Mouse (Mus musculus): ENCODE measurements around the gene St8sia1. TPM values are rescaled to one million over a fixed set of nuclear protein-coding genes. Genes with fewer than 3 reads are reported as not detected.
A peak's percentile ranks its signal among the peaks of the same experiment; 100 is the strongest.

The St8sia1 gene
- polyA plus RNA-seq, 1 experiment from 2014 or later, result 1.6 TPM

DNA sequence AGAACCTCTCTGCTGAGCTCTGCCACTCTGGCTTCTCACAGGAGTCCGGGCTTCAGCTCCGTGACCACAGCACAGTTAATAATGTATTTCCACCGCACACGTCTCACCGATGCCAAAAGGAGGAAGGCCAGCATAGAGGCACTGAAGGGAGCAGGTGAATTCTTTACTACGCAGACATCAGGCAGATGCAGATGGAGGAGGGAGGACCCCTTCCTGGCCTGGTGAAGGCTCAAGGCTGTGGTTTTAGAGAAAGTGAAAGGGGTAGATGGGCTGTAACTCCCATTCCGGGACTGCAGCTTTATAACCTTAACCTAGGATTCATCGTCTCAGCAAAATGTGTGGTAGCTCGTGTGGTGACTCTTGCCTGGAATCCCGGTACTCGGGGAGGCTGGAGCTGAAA is 13.9 kb downstream of the St8sia1 start:
- Histone ChIP-seq H3K9ac (no peak overlapping the region), H3K27ac (no peak overlapping the region), H3K4me1 (replicated peaks) (no peaks in the 10 kb centered on the region), H3K36me3 (no peaks in the 10 kb centered on the region), H3K9me3 (no peaks in the 10 kb centered on the region), H3K27me3 (replicated peaks) (no peaks in the 10 kb centered on the region), H3K4me2 (replicated peaks) (no peak overlapping the region), H3K4me3 (replicated peaks) (no peak overlapping the region)
- ATAC-seq, result no peak
- WGBS, result 78% methylated on average over 11 of the region's 11 CpGs

- Histone ChIP-seq H3K9me3 (no peaks in the 10 kb centered on the region), H3K4me1 (replicated peaks) (no peaks in the 10 kb centered on the region), H3K36me3 (no peaks in the 10 kb centered on the region), H3K27ac (no peak overlapping the region), H3K27me3 (replicated peaks) (no peaks in the 10 kb centered on the region), H3K9ac (no peak overlapping the region), H3K4me2 (replicated peaks) (no peak overlapping the region), H3K4me3 (replicated peaks) (no peak overlapping the region)
- no peak for ATAC-seq
- WGBS, result 74% methylated on average over 5 of the region's 5 CpGs
Measured at GRCm38 (mm10) chr6:142948955-142949357, 15.3 kb downstream of the St8sia1 start.

DNA sequence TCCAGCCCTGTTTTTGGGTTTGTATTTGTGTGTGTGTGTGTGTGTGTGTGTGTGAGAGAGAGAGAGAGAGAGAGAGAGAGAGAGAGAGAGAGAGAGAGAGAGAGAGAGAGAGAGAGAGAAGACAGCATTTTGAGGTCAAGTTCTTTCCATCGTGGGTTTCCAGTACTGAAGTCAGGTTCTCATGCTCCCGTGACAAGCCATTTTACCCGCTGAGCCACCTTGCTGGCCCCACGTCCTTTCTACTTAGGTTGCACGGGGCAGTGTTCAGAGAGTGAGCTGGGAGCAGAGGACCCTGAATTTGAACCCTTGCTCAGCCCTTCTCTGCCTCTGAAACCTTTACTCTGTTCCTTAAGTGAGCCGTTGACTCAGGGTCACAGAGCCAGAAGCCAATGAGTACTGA is 17.2 kb downstream of the St8sia1 start:
- 83% methylated on average over 6 of the region's 6 CpGs for WGBS
- no peak overlapping the region for H3K27ac ChIP-seq
- no peaks in the 10 kb centered on the region for H3K27me3 ChIP-seq (replicated peaks)
- H3K9ac ChIP-seq, result no peak overlapping the region
- H3K36me3 ChIP-seq, result no peaks in the 10 kb centered on the region
- no peaks in the 10 kb centered on the region for H3K9me3 ChIP-seq
- H3K4me2 ChIP-seq (replicated peaks), result no peak overlapping the region
- H3K4me1 ChIP-seq (replicated peaks), result no peaks in the 10 kb centered on the region
- ATAC-seq, result no peak
- no peak overlapping the region for H3K4me3 ChIP-seq (replicated peaks)

DNA sequence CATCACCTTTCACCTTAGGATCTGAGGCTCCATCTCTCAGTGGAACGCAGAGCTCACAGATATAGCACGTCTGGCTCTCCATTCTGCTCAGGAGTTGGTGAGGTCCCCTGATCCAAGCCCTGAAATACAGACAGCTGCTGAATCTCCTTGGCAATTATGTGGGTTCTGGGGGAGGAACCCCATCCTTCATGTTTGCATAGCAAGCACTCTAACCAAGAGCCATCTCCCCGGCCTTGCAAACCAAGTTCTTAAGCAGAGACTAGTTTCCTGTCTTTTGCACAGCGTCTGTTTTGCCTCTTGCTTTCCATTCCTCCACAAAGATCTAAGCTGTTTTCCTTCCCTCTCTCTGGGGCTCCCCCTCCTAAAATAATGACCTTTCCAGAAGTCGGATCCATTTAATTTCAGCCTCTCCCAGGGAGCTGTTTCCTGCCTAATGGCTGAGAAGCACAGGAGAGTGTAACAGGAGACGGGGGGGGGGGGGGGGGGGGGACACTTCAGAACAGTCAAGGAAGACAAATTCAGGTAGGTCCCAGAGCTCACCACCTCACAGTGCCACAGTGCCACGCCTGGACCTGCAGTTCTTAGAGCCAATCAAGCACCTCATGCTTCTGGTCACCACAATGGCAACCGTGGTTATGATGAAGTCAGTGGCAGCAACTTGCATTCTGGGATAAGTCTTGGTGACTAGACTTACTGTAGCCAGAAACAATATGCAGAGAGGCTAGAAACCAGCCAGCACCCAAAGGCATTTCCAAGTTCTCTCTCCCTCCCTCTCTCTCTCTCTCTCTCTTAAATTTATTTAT is 18.0 kb downstream of the St8sia1 start:
- H3K4me3 ChIP-seq (replicated peaks), result no peak overlapping the region
- no peak for ATAC-seq
- no peaks in the 10 kb centered on the region for H3K36me3 ChIP-seq
- 49% methylated on average over 8 of the region's 8 CpGs for WGBS
- H3K4me2 ChIP-seq (replicated peaks), result no peak overlapping the region
- H3K27ac ChIP-seq, result no peak overlapping the region
- no peak overlapping the region for H3K9ac ChIP-seq
- no peaks in the 10 kb centered on the region for H3K27me3 ChIP-seq (replicated peaks)
- H3K9me3 ChIP-seq, result no peaks in the 10 kb centered on the region
- no peaks in the 10 kb centered on the region for H3K4me1 ChIP-seq (replicated peaks)

DNA sequence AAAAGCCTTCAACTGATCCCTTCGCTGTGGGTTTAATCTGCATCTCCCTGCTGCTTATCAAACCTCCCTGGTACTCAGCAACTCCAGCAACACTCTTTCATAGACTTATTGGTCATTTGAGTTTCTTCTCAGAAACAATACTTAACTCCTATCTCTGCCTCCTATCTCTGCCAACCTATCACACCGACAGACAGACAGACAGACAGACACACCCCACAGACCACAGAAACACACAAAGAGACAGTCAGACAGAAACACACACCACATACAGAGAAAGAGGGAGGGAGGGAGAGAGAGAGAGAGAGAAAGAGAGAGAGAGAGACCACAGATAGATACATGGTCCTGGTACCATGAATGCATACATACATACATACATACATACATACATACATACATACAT is 18.8 kb downstream of the St8sia1 start:
- WGBS, result 76% methylated on average over 2 of the region's 2 CpGs

GRCm38 (mm10) chr6:142944470-142944869 is 19.8 kb downstream of the St8sia1 start:
- Histone ChIP-seq H3K27me3 (replicated peaks) (no peaks in the 10 kb centered on the region), H3K36me3 (no peaks in the 10 kb centered on the region), H3K27ac (no peak overlapping the region), H3K4me1 (replicated peaks) (no peaks in the 10 kb centered on the region), H3K9ac (no peak overlapping the region), H3K9me3 (no peaks in the 10 kb centered on the region), H3K4me3 (replicated peaks) (no peak overlapping the region), H3K4me2 (replicated peaks) (no peak overlapping the region)
- WGBS, result 94% methylated on average over 3 of the region's 3 CpGs
- ATAC-seq, result no peak

More for the DNA sequence above, 18.8 kb downstream of the St8sia1 start:
- ATAC-seq, result no peak
- no peaks in the 10 kb centered on the region for H3K27me3 ChIP-seq (replicated peaks)
- no peak overlapping the region for H3K4me2 ChIP-seq (replicated peaks)
- H3K9ac ChIP-seq, result no peak overlapping the region
- H3K36me3 ChIP-seq, result no peaks in the 10 kb centered on the region
- no peaks in the 10 kb centered on the region for H3K9me3 ChIP-seq
- no peaks in the 10 kb centered on the region for H3K4me1 ChIP-seq (replicated peaks)
- no peak overlapping the region for H3K27ac ChIP-seq
- H3K4me3 ChIP-seq (replicated peaks), result no peak overlapping the region

DNA sequence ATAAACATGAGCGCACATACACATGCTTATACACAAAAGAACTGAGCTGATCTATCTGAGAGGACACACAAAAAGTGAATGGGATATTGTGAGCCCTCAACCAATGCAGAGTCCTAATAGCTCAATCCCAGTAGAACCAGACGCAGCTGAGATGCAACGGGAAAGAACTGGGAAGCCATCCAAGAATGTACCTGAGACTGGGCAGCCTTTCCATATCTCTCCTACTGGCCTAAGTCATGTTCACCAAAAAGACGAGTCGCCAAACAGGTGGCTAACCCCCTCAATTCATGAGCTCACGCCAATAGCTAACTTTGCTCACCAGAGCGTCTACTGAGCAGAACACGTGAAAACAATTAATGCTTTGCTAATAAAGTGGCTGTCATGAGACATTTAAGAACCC is 20.8 kb downstream of the St8sia1 start:
- no peak overlapping the region for H3K27ac ChIP-seq
- ATAC-seq, result no peak
- 78% methylated on average over 8 of the region's 8 CpGs for whole genome bisulfite sequencing
- no peak overlapping the region for H3K9ac ChIP-seq
- H3K4me2 ChIP-seq (replicated peaks), result no peak overlapping the region
- H3K27me3 ChIP-seq (replicated peaks), result no peaks in the 10 kb centered on the region
- no peaks in the 10 kb centered on the region for H3K9me3 ChIP-seq
- H3K4me1 ChIP-seq (replicated peaks), result no peaks in the 10 kb centered on the region
- no peaks in the 10 kb centered on the region for H3K36me3 ChIP-seq
- H3K4me3 ChIP-seq (replicated peaks), result no peak overlapping the region

- no peak overlapping the region for H3K4me3 ChIP-seq (replicated peaks)
- H3K27me3 ChIP-seq (replicated peaks), result no peaks in the 10 kb centered on the region
- H3K27ac ChIP-seq, result no peak overlapping the region
- 77% methylated on average over 11 of the region's 11 CpGs for WGBS
- H3K4me2 ChIP-seq (replicated peaks), result no peak overlapping the region
- ATAC-seq, result no peak
- H3K4me1 ChIP-seq (replicated peaks), result no peaks in the 10 kb centered on the region
- H3K9ac ChIP-seq, result no peak overlapping the region
- no peaks in the 10 kb centered on the region for H3K36me3 ChIP-seq
- no peaks in the 10 kb centered on the region for H3K9me3 ChIP-seq
Measured at GRCm38 (mm10) chr6:142941596-142942381, 22.5 kb downstream of the St8sia1 start.

GRCm38 (mm10) chr6:142941078-142941477 is 23.2 kb downstream of the St8sia1 start:
- ATAC-seq, result no peak
- H3K27me3 ChIP-seq (replicated peaks), result no peaks in the 10 kb centered on the region
- H3K27ac ChIP-seq, result no peak overlapping the region
- no peak overlapping the region for H3K4me3 ChIP-seq (replicated peaks)
- no peaks in the 10 kb centered on the region for H3K9me3 ChIP-seq
- H3K9ac ChIP-seq, result no peak overlapping the region
- H3K36me3 ChIP-seq, result no peaks in the 10 kb centered on the region
- H3K4me2 ChIP-seq (replicated peaks), result no peak overlapping the region
- no peaks in the 10 kb centered on the region for H3K4me1 ChIP-seq (replicated peaks)
- WGBS, result 85% methylated on average over 8 of the region's 8 CpGs

- Histone ChIP-seq H3K4me1 (replicated peaks) (no peaks in the 10 kb centered on the region), H3K4me2 (replicated peaks) (no peak overlapping the region), H3K9me3 (no peaks in the 10 kb centered on the region), H3K27ac (no peak overlapping the region), H3K4me3 (replicated peaks) (no peak overlapping the region), H3K36me3 (no peaks in the 10 kb centered on the region), H3K9ac (no peak overlapping the region), H3K27me3 (replicated peaks) (no peaks in the 10 kb centered on the region)
- peak; percentile 36 for ATAC-seq
- WGBS, result 41% methylated on average over 9 of the region's 9 CpGs
Measured at GRCm38 (mm10) chr6:142938549-142939345, 25.5 kb downstream of the St8sia1 start.

DNA sequence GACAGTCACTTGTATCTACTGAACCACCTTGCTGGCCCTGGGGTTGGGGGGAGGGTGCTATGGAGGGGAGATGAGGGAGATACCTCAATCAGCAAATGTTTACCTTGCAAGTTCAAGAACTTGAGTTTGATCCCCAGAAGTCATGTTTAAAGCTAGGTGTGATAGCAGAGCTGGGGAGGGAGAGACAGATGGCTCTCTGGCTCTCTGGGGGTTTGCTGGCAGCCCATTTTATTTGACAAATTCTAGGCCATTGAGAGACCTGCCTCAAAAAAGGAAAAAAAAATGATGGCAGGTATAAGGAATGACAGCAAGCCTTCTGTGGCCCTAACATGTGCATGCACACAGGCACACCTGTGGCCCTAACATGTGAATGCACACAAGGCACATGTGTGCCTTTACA is 26.2 kb downstream of the St8sia1 start:
- H3K4me2 ChIP-seq (replicated peaks), result no peak overlapping the region
- no peaks in the 10 kb centered on the region for H3K9me3 ChIP-seq
- ATAC-seq, result no peak

DNA sequence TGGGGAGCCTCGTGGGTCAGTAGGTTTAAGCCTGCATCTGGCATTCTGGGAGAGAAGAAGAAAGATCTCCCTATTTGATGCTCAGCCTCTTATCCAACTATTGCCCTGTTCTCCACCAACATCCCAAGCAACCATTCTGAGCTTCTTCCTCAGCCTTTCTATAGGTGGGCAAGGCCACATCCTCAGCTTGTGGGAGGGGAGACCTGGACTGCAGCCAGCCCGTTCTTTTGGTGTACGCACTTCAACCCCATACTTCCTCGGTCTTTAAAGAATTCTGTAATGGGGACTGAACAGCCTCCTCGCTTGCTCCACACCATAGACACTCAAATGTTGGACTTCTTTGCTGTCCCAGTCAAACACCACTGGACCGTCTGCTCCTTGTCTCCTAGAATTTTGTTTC is 31.7 kb downstream of the St8sia1 start:
- no peaks in the 10 kb centered on the region for H3K9me3 ChIP-seq
- H3K27me3 ChIP-seq (replicated peaks), result no peaks in the 10 kb centered on the region
- H3K9ac ChIP-seq, result no peak overlapping the region
- no peak overlapping the region for H3K27ac ChIP-seq
- H3K36me3 ChIP-seq, result no peaks in the 10 kb centered on the region
- no peak overlapping the region for H3K4me3 ChIP-seq (replicated peaks)
- 65% methylated on average over 6 of the region's 6 CpGs for WGBS
- H3K4me1 ChIP-seq (replicated peaks), result no peaks in the 10 kb centered on the region
- no peak overlapping the region for H3K4me2 ChIP-seq (replicated peaks)
- no peak for ATAC-seq

More for the DNA sequence above, 26.2 kb downstream of the St8sia1 start:
- Histone ChIP-seq H3K27ac (no peak overlapping the region), H3K36me3 (no peaks in the 10 kb centered on the region), H3K9ac (no peak overlapping the region), H3K4me3 (replicated peaks) (no peak overlapping the region), H3K27me3 (replicated peaks) (no peaks in the 10 kb centered on the region), H3K4me1 (replicated peaks) (no peaks in the 10 kb centered on the region)

Measured in intestine, embryonic 15.5 days (tissue).